Mouse (Mus musculus) macrophage (primary cell): ENCODE results near the gene Gm28635. TPM values are rescaled to one million over a fixed set of nuclear protein-coding genes. Genes with fewer than 3 reads are reported as not detected.
A peak's percentile ranks its signal among the peaks of the same experiment; 100 is the strongest.

Experiments
- H3K27ac ChIP-seq: fragments of 350-480 bp; formaldehyde crosslinking; 2 replicates; pipeline ENCODE4 v1.9.0; 2021
- H3K36me3 ChIP-seq: fragments of 350-480 bp; formaldehyde crosslinking; 2 replicates; pipeline ENCODE4 v1.9.0; 2021; ENCODE audit errors: inconsistent target
- H3K4me3 ChIP-seq: fragments of 350-480 bp; formaldehyde crosslinking; 2 replicates; pipeline ENCODE4 v1.9.0; 2021; ENCODE audit errors: inconsistent target
- H3K79me2 ChIP-seq: fragments of 350-480 bp; formaldehyde crosslinking; 2 replicates; pipeline ENCODE4 v1.9.0; 2021; ENCODE audit errors: inconsistent target
- WGBS: methylation state at CpG from one replicate; pipeline ENCODE4 v1.1.7; 2026; ENCODE audit warnings: inconsistent platforms; ENCODE audit not compliant: missing documents; 5-methylcytosine and 5-hydroxymethylcytosine counted together
- polyA plus RNA-seq: library from polyadenylated mRNA; stranded (reverse); fragments of 250-400 nt; gene quantifications from 3 replicates; pipeline ENCODE4 v1.2.4, GENCODE M21; 2018; ENCODE audit warnings: inconsistent platforms

Gm28635 gene
- polyA plus RNA-seq, 1 experiment from 2014 or later: not detected

- Histone ChIP-seq H3K79me2 (peaks cover 12% of the 10 kb centered on the region), H3K4me3 (peak overlapping the region; percentile 96), H3K36me3 (0 out of 2 replicates have a peak, but pooled peaks cover 13% of the 10 kb centered on the region), H3K27ac (peak overlapping the region; percentile 81)
- 4% methylated on average over 39 of the region's 39 CpGs for WGBS
These were observed 7.8 kb downstream of the Gm28635 start for GRCm38 (mm10) chr2:84669828-84670568.

- H3K36me3 ChIP-seq: no peaks in the 10 kb centered on the region
- no peak overlapping the region for H3K4me3 ChIP-seq
- peaks cover 12% of the 10 kb centered on the region for H3K79me2 ChIP-seq
- no peak overlapping the region for H3K27ac ChIP-seq
- WGBS: 86% methylated on average over 12 of the region's 12 CpGs
These were observed 11.8 kb downstream of the Gm28635 start for GRCm38 (mm10) chr2:84666081-84666480.

GRCm38 (mm10) chr2:84662866-84663265, 15.0 kb downstream of the Gm28635 start:
- Histone ChIP-seq H3K4me3 (no peak overlapping the region), H3K79me2 (no peaks in the 10 kb centered on the region), H3K36me3 (no peaks in the 10 kb centered on the region), H3K27ac (no peak overlapping the region)
- 45% methylated on average over 2 of the region's 2 CpGs for WGBS

GRCm38 (mm10) chr2:84660253-84660652, 17.6 kb downstream of the Gm28635 start:
- Histone ChIP-seq H3K4me3 (no peak overlapping the region), H3K27ac (no peak overlapping the region), H3K36me3 (no peaks in the 10 kb centered on the region), H3K79me2 (no peaks in the 10 kb centered on the region)
- 50% methylated on average over 2 of the region's 3 CpGs for WGBS

GRCm38 (mm10) chr2:84658806-84659205, 19.0 kb downstream of the Gm28635 start, which contains the start of gene Btbd18:
Gene Btbd18 (plus strand): TSS chr2:84659079.
- Histone ChIP-seq H3K4me3 (no peak within 1 kb of the TSS), H3K36me3 (no peaks in the 10 kb centered on the region), H3K79me2 (no peaks in the 10 kb centered on the region), H3K27ac (no peak within 1 kb of the TSS)
- WGBS: 96% methylated on average over 29 of the region's 32 CpGs

GRCm38 (mm10) chr2:84655864-84656263, 22.0 kb downstream of the Gm28635 start:
- no peak overlapping the region for H3K4me3 ChIP-seq
- no CpG with 5 or more reads among the region's 1 CpGs for WGBS
- no peaks in the 10 kb centered on the region for H3K36me3 ChIP-seq
- H3K27ac ChIP-seq: peak overlapping the region; percentile 41
- no peaks in the 10 kb centered on the region for H3K79me2 ChIP-seq

- H3K4me3 ChIP-seq: no peak overlapping the region
- no peaks in the 10 kb centered on the region for H3K36me3 ChIP-seq
These were observed 24.5 kb downstream of the Gm28635 start for GRCm38 (mm10) chr2:84653354-84653753.

GRCm38 (mm10) chr2:84650464-84651195, 27.2 kb downstream of the Gm28635 start, which contains the start of gene Ctnnd1:
Gene Ctnnd1 (minus strand): TSS chr2:84650765.
- Histone ChIP-seq H3K4me3 (peak within 1 kb of the TSS; percentile 74), H3K27ac (peak within 1 kb of the TSS; percentile 92), H3K36me3 (no peaks in the 10 kb centered on the region), H3K79me2 (peaks cover 49% of the 10 kb centered on the region)
- WGBS: 0% methylated on average over 13 of the region's 15 CpGs

More at GRCm38 (mm10) chr2:84653354-84653753, 24.5 kb downstream of the Gm28635 start:
- peaks cover 21% of the 10 kb centered on the region for H3K79me2 ChIP-seq
- no peak overlapping the region for H3K27ac ChIP-seq

GRCm38 (mm10) chr2:84649674-84650073, 28.2 kb downstream of the Gm28635 start:
- 5% methylated on average over 10 of the region's 10 CpGs for WGBS
- H3K36me3 ChIP-seq: no peaks in the 10 kb centered on the region
- peaks cover 58% of the 10 kb centered on the region for H3K79me2 ChIP-seq
- H3K4me3 ChIP-seq: peak overlapping the region; percentile 74
- peak overlapping the region; percentile 92 for H3K27ac ChIP-seq

- Histone ChIP-seq H3K27ac (no peak overlapping the region), H3K79me2 (peaks cover 71% of the 10 kb centered on the region), H3K36me3 (no peaks in the 10 kb centered on the region), H3K4me3 (peak overlapping the region; percentile 74)
- WGBS: 78% methylated on average over 6 of the region's 6 CpGs
These were observed 29.5 kb downstream of the Gm28635 start for GRCm38 (mm10) chr2:84648369-84648768.

- Histone ChIP-seq H3K27ac (no peak overlapping the region), H3K36me3 (no peaks in the 10 kb centered on the region), H3K79me2 (peaks cover 84% of the 10 kb centered on the region), H3K4me3 (no peak overlapping the region)
- WGBS: 94% methylated on average over 6 of the region's 6 CpGs
These were observed 30.7 kb downstream of the Gm28635 start for GRCm38 (mm10) chr2:84647051-84647568.

- Histone ChIP-seq H3K4me3 (no peak overlapping the region), H3K79me2 (peaks cover 94% of the 10 kb centered on the region), H3K36me3 (no peaks in the 10 kb centered on the region), H3K27ac (no peak overlapping the region)
- 78% methylated on average over 1 of the region's 1 CpGs for WGBS
These were observed 31.7 kb downstream of the Gm28635 start for GRCm38 (mm10) chr2:84646138-84646537.

GRCm38 (mm10) chr2:84640833-84641232, 37.0 kb downstream of the Gm28635 start:
- no peak overlapping the region for H3K27ac ChIP-seq
- H3K4me3 ChIP-seq: no peak overlapping the region
- H3K79me2 ChIP-seq: peaks cover 100% of the 10 kb centered on the region
- no peaks in the 10 kb centered on the region for H3K36me3 ChIP-seq

GRCm38 (mm10) chr2:84638428-84639220, 39.2 kb downstream of the Gm28635 start:
- no peaks in the 10 kb centered on the region for H3K36me3 ChIP-seq
- peaks cover 100% of the 10 kb centered on the region for H3K79me2 ChIP-seq
- H3K27ac ChIP-seq: peak overlapping the region; percentile 31
- 33% methylated on average over 5 of the region's 5 CpGs for WGBS
- no peak overlapping the region for H3K4me3 ChIP-seq
